Mouse (Mus musculus): ENCODE results near the gene Npsr1. TPM values are rescaled to one million over a fixed set of nuclear protein-coding genes. Genes with fewer than 3 reads are reported as not detected.
A peak's percentile ranks its signal among the peaks of the same experiment; 100 is the strongest.

Npsr1 gene
- polyA plus RNA-seq, 1 experiment from 2014 or later: 0.10 TPM

DNA sequence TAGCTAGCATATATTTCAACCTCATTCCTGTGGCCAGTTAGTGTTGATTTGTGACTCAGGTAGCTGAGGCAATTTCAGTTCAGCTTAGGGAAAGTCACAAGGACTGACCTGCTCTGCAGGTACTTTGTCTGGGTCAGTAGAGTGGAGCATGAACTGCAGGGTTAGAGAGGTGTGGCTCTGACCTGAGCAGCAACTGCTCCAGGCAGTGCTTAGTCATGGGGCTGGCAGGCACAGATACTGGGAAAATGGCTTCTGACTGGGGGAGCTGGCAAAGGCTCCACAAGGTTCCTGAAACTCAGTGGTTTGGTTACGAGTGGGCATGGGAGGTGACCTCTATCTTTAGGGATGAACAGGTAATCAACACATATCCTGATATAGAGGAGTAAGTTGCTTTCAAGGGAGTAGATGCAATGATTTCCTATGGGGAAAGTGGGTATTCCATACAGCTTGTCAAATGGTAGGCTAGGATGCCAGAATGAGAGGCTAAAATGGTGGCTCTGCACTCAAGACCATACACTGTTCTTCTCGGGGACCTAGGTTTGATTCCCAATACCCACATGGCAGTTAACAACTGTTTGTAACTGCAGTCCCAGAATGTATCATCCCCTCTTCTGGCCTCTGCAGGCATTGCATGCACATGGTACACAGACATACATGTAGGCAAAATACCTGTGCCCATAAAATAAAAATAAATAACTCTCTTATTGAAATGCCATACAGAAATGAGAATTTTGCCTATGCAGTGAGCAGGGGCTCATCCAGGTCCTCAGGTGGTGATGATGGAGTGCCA, 182.9 kb downstream of the Npsr1 start:
- no peak overlapping the region for H3K4me3 ChIP-seq
- H3K9ac ChIP-seq: no peak overlapping the region
- H3K4me2 ChIP-seq: no peak overlapping the region
- H3K36me3 ChIP-seq (replicated peaks): no peaks in the 10 kb centered on the region
- H3K27me3 ChIP-seq (replicated peaks): no peaks in the 10 kb centered on the region
- no peak overlapping the region for H3K27ac ChIP-seq
- no peaks in the 10 kb centered on the region for H3K9me3 ChIP-seq
- WGBS: 94% methylated on average over 2 of the region's 2 CpGs
- no peaks in the 10 kb centered on the region for H3K4me1 ChIP-seq
- no peak for ATAC-seq (replicated peaks)

DNA sequence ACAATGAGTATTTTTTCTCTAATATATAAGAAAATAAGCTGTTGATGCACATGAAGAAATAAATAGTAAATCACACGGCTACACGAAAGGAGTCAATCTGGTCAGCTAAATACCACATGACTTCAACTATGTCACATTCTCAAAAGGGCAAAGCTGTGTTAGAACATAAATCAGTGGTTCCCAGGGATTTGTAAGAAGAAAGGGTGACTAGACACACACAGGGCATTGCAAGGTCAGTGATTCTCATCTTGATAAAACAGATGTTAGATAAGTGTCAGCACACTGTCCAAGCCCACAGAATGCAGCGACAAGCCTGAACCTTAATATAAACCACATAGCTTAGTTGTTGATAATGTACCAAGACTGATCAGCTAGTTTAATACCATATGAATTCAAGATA, 184.8 kb downstream of the Npsr1 start:
- no peak for ATAC-seq (replicated peaks)
- 79% methylated on average over 3 of the region's 3 CpGs for WGBS
- no peaks in the 10 kb centered on the region for H3K27me3 ChIP-seq (replicated peaks)
- H3K4me1 ChIP-seq: no peaks in the 10 kb centered on the region
- H3K4me3 ChIP-seq: no peak overlapping the region
- H3K27ac ChIP-seq: no peak overlapping the region
- no peaks in the 10 kb centered on the region for H3K9me3 ChIP-seq
- no peak overlapping the region for H3K9ac ChIP-seq
- H3K36me3 ChIP-seq (replicated peaks): no peaks in the 10 kb centered on the region
- H3K4me2 ChIP-seq: no peak overlapping the region

DNA sequence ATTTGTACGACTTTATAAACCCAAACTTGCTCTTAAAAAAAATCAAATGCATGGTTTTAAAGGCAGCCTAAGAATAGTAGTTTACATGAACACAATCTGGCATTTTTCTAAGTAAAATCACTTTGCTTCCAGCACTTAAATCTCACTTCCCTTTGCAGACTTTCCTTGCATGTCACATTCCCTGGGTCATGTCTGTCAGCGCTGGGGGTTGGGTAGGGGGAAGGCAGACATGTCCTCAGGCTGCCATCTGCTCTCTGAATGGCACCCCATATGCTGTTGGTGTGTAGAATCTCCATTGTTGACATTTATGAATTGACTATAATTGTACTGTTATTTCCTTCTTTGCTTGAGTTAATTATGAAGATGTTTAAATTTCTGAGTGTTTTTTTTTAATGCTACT, 185.3 kb downstream of the Npsr1 start:
- Histone ChIP-seq H3K27ac (no peak overlapping the region), H3K9me3 (no peaks in the 10 kb centered on the region), H3K4me3 (no peak overlapping the region), H3K4me1 (no peaks in the 10 kb centered on the region), H3K4me2 (no peak overlapping the region), H3K36me3 (replicated peaks) (no peaks in the 10 kb centered on the region), H3K9ac (no peak overlapping the region), H3K27me3 (replicated peaks) (no peaks in the 10 kb centered on the region)
- WGBS: 72% methylated on average over 2 of the region's 2 CpGs
- no peak for ATAC-seq (replicated peaks)

DNA sequence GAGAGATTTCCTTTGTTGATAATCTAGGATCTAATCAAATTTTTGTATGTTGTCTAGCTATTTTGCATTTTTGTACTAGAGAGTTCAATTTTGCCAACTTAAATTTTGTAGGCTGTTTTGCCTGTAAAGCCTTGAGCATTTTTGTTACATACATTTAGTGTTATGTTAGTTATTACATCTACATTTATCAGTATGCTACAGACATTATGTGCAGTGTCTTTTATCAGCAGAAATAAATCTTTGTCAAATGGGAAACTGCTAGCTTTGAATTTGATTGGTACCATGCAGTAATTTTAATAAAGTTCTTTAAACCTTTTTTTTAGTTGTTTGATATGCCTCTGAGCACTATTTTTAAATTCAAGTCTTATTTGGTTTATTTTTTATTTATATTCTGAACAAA, 185.7 kb downstream of the Npsr1 start:
- H3K27me3 ChIP-seq (replicated peaks): no peaks in the 10 kb centered on the region
- H3K4me2 ChIP-seq: no peak overlapping the region
- no peak overlapping the region for H3K9ac ChIP-seq
- ATAC-seq (replicated peaks): no peak
- H3K4me3 ChIP-seq: no peak overlapping the region
- H3K27ac ChIP-seq: no peak overlapping the region
- no peaks in the 10 kb centered on the region for H3K36me3 ChIP-seq (replicated peaks)
- H3K4me1 ChIP-seq: no peaks in the 10 kb centered on the region
- H3K9me3 ChIP-seq: no peaks in the 10 kb centered on the region

DNA sequence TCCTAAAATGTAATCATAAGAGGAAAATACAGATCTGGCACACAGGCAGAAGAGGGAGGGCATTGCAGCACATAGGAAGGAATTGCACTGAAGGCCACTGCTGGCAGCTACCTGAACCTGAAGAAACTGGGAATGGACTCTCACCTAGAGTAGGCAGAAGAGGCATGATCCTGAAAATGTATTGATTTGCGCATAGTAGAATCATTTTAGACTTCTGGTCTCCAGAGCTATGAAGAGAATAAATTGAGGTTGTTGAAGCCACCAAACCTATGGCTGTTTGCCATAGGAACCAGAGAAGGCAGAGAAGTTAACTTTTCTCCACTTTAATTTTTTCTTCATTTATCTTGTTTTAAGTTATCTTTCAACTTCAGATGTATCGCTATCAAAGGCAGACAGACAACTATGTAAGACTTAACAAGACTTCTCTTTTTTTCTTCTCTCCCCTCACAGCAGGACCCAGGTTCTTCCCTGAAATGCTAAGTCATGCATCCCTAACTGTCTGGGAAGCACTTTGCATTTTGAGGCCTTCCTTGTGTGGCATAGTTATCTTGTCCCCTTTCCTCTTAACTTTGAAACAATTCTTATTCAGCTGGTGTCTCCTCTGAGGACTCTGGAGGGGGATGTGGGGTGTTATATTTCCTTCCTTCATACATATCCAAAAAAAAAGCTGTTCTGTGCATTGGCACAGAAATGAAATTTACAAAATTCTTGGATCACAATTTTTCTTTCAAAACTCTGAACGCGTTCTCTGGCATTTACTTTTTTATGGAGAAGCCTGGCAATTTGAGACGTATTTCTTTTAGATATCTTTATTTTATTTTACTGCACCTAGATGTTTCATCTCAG, 186.7 kb downstream of the Npsr1 start:
- WGBS: 85% methylated on average over 5 of the region's 5 CpGs

DNA sequence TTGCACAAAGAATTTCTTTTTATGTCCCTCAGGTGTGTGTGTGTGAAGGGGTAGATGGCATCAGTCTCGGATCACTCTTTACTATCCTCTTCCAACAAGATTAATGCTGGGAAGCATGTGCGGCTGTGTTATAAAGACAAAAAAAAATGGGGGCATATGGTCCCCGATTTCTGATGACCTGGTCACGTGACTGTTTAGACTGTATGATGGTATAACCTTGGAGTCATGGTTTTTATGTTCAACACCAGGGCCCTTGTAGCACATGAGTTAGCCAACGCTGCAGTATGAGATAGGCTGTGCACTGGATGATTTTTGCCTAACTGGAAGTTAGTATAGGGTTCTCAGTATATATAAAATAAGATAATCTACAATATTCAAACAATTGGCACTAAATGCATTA, 187.6 kb downstream of the Npsr1 start:
- Histone ChIP-seq H3K36me3 (replicated peaks) (no peaks in the 10 kb centered on the region), H3K27me3 (replicated peaks) (no peaks in the 10 kb centered on the region), H3K4me2 (no peak overlapping the region), H3K9ac (no peak overlapping the region), H3K9me3 (no peaks in the 10 kb centered on the region), H3K4me3 (no peak overlapping the region), H3K27ac (no peak overlapping the region), H3K4me1 (no peaks in the 10 kb centered on the region)
- 95% methylated on average over 5 of the region's 5 CpGs for WGBS
- ATAC-seq (replicated peaks): no peak

More for the DNA sequence above, 186.7 kb downstream of the Npsr1 start:
- Histone ChIP-seq H3K9me3 (no peaks in the 10 kb centered on the region), H3K27me3 (replicated peaks) (no peaks in the 10 kb centered on the region), H3K4me2 (no peak overlapping the region), H3K4me3 (no peak overlapping the region), H3K9ac (no peak overlapping the region), H3K36me3 (replicated peaks) (no peaks in the 10 kb centered on the region), H3K4me1 (no peaks in the 10 kb centered on the region), H3K27ac (no peak overlapping the region)
- no peak for ATAC-seq (replicated peaks)

DNA sequence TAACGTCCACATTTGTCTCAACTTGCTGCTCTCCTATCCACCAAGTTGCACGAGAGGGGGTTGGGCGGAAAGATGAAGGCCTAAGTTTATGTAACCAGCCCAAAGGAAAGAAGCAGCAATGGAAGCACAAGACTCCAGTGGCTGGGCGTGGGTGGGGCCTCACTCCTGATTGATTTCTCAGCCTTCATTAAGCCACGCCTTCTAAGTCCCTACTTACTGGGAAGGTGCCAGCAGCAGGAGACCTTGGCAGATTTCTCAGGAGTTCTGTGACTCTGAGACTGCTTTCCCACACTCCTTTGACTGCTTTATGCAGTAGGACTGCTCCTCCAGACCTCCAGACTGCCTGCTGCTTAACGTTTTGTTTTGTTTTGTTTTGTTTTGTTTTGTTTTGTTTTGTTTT, 193.6 kb downstream of the Npsr1 start:
- no peaks in the 10 kb centered on the region for H3K36me3 ChIP-seq (replicated peaks)
- WGBS: 44% methylated on average over 6 of the region's 6 CpGs
- ATAC-seq (replicated peaks): no peak
- no peaks in the 10 kb centered on the region for H3K9me3 ChIP-seq
- H3K27ac ChIP-seq: no peak overlapping the region
- H3K9ac ChIP-seq: no peak overlapping the region
- H3K4me2 ChIP-seq: no peak overlapping the region
- no peaks in the 10 kb centered on the region for H3K4me1 ChIP-seq
- no peaks in the 10 kb centered on the region for H3K27me3 ChIP-seq (replicated peaks)
- no peak overlapping the region for H3K4me3 ChIP-seq

DNA sequence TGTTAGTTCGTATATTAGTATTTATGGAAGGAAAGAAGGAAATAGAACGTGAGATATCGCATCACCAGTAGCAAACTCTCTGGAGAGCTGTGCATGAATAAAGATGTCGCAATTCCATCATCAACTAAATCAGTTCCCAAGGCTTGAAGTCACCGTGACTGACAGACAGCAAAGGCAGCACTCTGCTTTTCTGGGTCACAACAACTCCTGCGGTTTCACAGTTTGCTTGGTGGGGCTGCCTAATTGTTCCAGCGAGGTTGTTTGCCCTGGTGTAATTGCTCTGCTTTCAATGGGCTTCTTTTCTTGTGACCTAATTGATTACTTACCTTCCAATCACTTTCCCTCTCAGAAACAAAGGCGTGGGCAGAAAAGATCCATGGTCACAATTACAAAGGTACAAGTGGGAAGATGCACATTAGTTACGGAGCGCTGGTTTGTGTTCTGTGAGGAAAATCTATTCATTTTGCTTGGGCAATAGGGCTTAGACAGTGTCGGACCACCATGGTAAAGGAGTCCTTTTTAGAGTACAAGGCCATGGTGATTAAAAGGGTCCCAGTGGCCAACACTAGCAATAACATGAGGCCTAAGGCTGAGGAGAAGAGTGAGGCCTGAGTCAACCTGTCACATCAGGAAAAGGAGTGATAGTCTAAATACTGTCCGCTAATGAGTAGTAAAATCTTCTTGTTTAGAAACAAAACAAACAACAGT, 195.6 kb downstream of the Npsr1 start:
- H3K9me3 ChIP-seq: no peaks in the 10 kb centered on the region
- 37% methylated on average over 12 of the region's 12 CpGs for WGBS
- no peak overlapping the region for H3K4me3 ChIP-seq
- no peaks in the 10 kb centered on the region for H3K4me1 ChIP-seq
- H3K9ac ChIP-seq: no peak overlapping the region
- H3K4me2 ChIP-seq: no peak overlapping the region
- no peaks in the 10 kb centered on the region for H3K27me3 ChIP-seq (replicated peaks)
- no peaks in the 10 kb centered on the region for H3K36me3 ChIP-seq (replicated peaks)
- no peak for ATAC-seq (replicated peaks)
- no peak overlapping the region for H3K27ac ChIP-seq

DNA sequence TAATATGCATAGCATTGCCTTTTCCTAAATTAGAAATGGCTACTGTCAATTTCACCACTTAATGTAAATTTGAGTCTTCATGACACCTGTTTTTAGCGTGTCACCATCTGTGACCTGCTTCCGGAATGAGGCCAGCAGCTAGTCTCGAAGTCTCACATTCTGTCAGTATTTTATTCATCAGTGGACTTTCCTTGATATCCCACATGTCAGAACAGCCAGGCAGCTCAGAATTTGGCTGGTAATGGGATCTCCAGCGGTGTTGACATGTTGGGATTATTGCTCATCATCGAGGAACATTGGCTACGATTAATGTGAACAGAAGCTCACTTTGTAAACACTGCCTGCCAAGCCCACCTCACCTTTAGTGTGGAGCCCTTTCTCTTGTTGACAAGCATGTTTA, 205.1 kb downstream of the Npsr1 start:
- Histone ChIP-seq H3K4me2 (no peak overlapping the region), H3K9ac (no peak overlapping the region), H3K4me3 (no peak overlapping the region), H3K27ac (no peak overlapping the region), H3K36me3 (replicated peaks) (no peaks in the 10 kb centered on the region), H3K27me3 (replicated peaks) (no peaks in the 10 kb centered on the region), H3K9me3 (no peaks in the 10 kb centered on the region), H3K4me1 (no peaks in the 10 kb centered on the region)
- WGBS: 92% methylated on average over 6 of the region's 6 CpGs
- ATAC-seq (replicated peaks): no peak

DNA sequence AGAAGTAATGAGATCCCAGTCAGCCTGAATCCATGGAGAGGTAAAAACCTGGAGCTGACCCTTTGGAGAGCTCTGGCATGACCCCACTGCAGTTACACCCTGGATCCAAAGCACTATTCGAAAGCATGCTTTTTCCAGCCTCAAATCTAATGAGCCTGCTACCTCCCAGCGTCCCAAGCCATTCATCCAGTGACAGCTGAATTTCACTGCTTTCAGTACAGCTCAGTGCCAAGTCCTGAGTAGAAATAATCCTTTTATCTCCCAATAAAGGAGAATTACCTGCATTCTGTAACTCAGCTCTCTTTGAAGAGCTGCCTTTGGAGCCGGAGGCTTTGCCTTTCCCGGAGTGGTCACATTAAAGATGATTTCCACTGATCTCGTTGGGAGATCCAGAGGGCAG, 209.2 kb downstream of the Npsr1 start:
- peak; percentile 87 for ATAC-seq (replicated peaks)
- H3K4me3 ChIP-seq: no peak overlapping the region
- H3K9me3 ChIP-seq: no peaks in the 10 kb centered on the region
- H3K4me1 ChIP-seq: no peaks in the 10 kb centered on the region
- H3K4me2 ChIP-seq: no peak overlapping the region
- H3K9ac ChIP-seq: no peak overlapping the region
- WGBS: 10% methylated on average over 5 of the region's 5 CpGs
- no peaks in the 10 kb centered on the region for H3K36me3 ChIP-seq (replicated peaks)
- H3K27me3 ChIP-seq (replicated peaks): no peaks in the 10 kb centered on the region
- H3K27ac ChIP-seq: no peak overlapping the region

DNA sequence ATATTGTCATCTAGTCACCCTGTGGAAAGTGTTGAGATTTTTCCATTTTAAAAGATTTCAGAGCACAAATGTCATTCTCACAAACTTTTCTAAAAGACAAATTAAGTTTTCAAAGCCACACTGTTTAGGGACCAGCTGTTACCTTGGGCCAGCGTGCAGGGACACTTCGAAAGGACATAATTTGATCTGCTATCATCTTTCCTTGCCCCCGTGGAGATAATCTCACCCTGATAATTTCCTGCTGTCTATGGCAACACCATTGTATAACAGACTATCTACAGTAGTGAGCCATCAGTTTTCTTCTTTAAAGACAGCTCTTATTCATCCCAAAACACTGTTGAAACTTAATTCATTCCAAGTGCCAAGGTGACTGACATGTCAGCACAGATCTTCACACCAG, 209.6 kb downstream of the Npsr1 start:
- Histone ChIP-seq H3K9me3 (no peaks in the 10 kb centered on the region), H3K9ac (no peak overlapping the region), H3K27ac (no peak overlapping the region), H3K4me3 (no peak overlapping the region), H3K36me3 (replicated peaks) (no peaks in the 10 kb centered on the region), H3K4me2 (no peak overlapping the region), H3K4me1 (no peaks in the 10 kb centered on the region), H3K27me3 (replicated peaks) (no peaks in the 10 kb centered on the region)
- peak; percentile 75 for ATAC-seq (replicated peaks)
- WGBS: 16% methylated on average over 3 of the region's 3 CpGs

DNA sequence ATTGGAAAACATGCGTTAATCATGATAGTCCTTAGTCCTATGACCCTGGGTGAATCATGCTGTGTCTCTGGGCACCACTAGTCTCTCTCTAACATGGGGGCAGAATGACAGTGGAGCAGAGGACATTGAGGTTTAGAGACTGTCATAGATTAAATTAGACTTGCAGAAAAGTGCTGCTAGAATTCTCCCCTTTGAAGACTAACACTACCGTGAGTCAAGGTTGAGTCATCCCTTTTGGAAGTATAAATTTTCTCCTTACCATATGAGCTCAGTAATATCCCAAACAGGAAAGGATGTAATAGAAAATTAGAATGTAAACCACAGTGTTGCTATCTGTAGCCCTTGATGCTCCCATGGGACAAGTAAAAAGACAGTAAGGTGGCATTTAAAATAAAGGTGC, 218.0 kb downstream of the Npsr1 start:
- Histone ChIP-seq H3K27ac (no peak overlapping the region), H3K9me3 (no peaks in the 10 kb centered on the region), H3K4me1 (no peaks in the 10 kb centered on the region), H3K36me3 (replicated peaks) (no peaks in the 10 kb centered on the region), H3K9ac (no peak overlapping the region), H3K4me3 (no peak overlapping the region), H3K27me3 (replicated peaks) (no peaks in the 10 kb centered on the region), H3K4me2 (no peak overlapping the region)
- ATAC-seq (replicated peaks): no peak
- WGBS: 95% methylated on average over 2 of the region's 2 CpGs

All from midbrain, embryonic 15.5 days (tissue).